Mouse (Mus musculus) small intestine, adult 2 months (tissue): ENCODE measurements around the gene Tsga10ip. TPM values are rescaled to one million over a fixed set of nuclear protein-coding genes. Genes with fewer than 3 reads are reported as not detected.
"Not testable (repeated sequence)": the region's sequence is repeated elsewhere in the genome, so short reads cannot be mapped to it uniquely, and the experiment has no call there.

Experiments used
- H3K27ac ChIP-seq: fragments of 200-500 bp; 2 replicates; pipeline ENCODE4 v1.5.1; 2012; ENCODE audit warnings: low read depth, low read length, control low read depth, inconsistent platforms; ENCODE audit not compliant: insufficient read depth
- H3K27me3 ChIP-seq: fragments of 200-500 bp; 2 replicates; pipeline ENCODE4 v1.6.1; 2012; ENCODE audit warnings: mild to moderate bottlenecking, moderate library complexity, low read length, inconsistent platforms; ENCODE audit not compliant: control insufficient read depth, insufficient read depth
- H3K36me3 ChIP-seq: fragments of 200-500 bp; 2 replicates; pipeline ENCODE4 v1.6.1; 2012; ENCODE audit warnings: mild to moderate bottlenecking, low read length, control low read depth, inconsistent platforms; ENCODE audit not compliant: control insufficient read depth, insufficient read depth
- H3K4me1 ChIP-seq: fragments of 200-500 bp; 2 replicates; pipeline ENCODE4 v1.6.1; 2012; ENCODE audit warnings: low read length, inconsistent platforms, mixed read lengths; ENCODE audit not compliant: control insufficient read depth, insufficient read depth, insufficient read length
- H3K4me3 ChIP-seq: fragments of 200-500 bp; 2 replicates; pipeline ENCODE4 v1.5.1; 2012; ENCODE audit warnings: low read depth, mild to moderate bottlenecking, control low read depth, inconsistent platforms, low read length, moderate library complexity
- CTCF ChIP-seq: fragments of 200-500 bp; IDR thresholded peaks from 2 replicates; pipeline ENCODE4 v1.5.1; 2012; ENCODE audit warnings: low read depth, mild to moderate bottlenecking, control low read depth, inconsistent platforms, low read length, moderate library complexity, mixed read lengths; ENCODE audit not compliant: insufficient replicate concordance, insufficient read length; ENCODE audit errors: extremely low read depth
- POLR2A ChIP-seq: fragments of 200-500 bp; IDR thresholded peaks from 2 replicates; pipeline ENCODE4 v1.6.1; 2012; ENCODE audit warnings: low read depth, mild to moderate bottlenecking, control low read depth, inconsistent platforms, low read length, moderate library complexity
- WGBS: fragments of 180-500 bp; shearing (Covaris S2); methylation state at CpG from one replicate; pipeline ENCODE4 v1.1.7; 2018; 5-methylcytosine and 5-hydroxymethylcytosine counted together
- polyA plus RNA-seq: library from polyadenylated mRNA; depleted of rRNA; stranded (reverse); fragments of >200 nt; gene quantifications from 2 replicates; pipeline ENCODE4 v1.2.3, GENCODE M21; 2012; rRNA removed

Gene Tsga10ip
- polyA plus RNA-seq, 1 experiment = 1.4 TPM

DNA sequence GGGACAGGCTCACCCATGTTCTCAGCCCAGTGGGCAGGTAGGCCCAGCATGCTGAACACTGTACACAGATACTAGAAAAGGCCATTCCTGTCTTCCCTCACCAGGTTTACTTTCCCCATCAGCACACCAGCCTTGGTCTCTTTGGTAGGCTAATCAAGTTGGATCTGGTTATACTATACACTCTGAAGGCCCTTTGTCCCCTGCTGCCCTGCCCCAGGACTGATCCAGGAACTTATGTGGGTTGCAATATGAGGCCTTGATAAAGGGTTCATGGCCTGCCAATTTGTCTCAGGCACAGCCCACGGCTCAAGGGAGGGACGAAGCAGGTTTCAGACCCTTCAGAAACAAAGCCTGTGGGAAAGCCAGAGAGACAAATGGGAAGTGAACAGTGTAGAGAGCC lies 48.7 kb downstream of the Tsga10ip start:
- Histone ChIP-seq H3K36me3 (no peaks in the 10 kb centered on the region), H3K27ac (peak overlapping the region; percentile 95), H3K4me3 (no peak overlapping the region), H3K27me3 (no peaks in the 10 kb centered on the region), H3K4me1 (peaks cover 27% of the 10 kb centered on the region)
- WGBS = 27% methylated on average over 2 of the region's 2 CpGs
- TF ChIP-seq CTCF (no peak), POLR2A (no peak)

- not testable (repeated sequence) for H3K36me3 ChIP-seq, H3K27me3 ChIP-seq
- 57% methylated on average over 6 of the region's 6 CpGs for WGBS
- Histone ChIP-seq H3K27ac (peak within 1 kb of the TSS; percentile 18; the same call in 1 of the 2 replicates), H3K4me1 (peaks cover 23% of the 10 kb centered on the region), H3K4me3 (peak within 1 kb of the TSS; percentile 87)
Measured at GRCm38 (mm10) chr19:5349502-5349873, 52.8 kb downstream of the Tsga10ip start, which contains the start of gene Cst6. Cst6 (minus strand) TSS chr19:5349574.

DNA sequence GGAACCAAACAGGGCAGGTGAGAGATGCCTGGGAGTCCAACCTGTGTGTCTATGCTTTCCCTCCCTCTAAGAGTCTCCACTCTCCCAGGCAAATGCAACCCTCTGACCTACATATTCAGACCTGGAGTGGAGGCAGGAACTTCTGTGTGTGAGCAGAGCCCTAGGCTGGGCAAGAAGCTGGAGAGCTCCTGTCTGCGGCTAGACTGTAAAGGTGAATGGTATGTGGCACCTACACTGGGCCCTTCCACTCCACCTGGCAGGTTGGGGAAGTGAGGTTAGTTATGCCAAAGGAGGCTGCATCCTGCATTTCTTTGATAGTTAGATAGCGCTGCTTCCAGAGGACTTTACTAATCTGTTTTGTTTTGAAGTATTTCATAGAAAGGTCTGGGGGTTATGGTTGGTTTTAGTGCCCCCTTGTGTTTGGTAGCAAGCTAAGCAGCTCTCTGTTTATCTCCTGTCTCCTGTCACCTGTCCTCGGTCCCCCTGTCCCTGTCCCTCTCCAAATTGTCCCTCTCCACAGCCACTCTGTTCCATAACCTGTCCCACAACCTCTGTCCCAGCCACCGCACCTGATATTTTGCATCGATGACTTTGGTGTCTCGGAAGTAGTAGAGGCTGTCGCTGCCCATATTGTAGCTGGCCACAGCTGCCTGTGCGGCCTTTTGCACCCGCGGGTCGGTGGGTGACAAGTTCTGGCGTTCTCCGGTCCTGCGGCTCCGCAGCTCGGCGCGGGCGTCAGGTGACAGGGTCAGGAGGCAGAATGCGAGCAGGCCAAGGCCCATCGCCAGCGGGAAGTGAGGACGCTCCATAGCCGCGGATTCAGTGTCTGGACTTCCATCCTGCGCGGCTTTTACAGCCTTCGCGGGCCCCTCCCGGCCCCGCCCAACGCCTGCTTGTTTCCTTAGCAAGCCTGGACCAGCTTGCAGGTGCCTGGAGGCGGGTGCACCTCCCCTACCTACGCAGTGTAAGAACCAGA lies 53.5 kb downstream of the Tsga10ip start:
- WGBS = 4% methylated on average over 34 of the region's 34 CpGs
- peaks cover 17% of the 10 kb centered on the region for H3K4me1 ChIP-seq

GRCm38 (mm10) chr19:5348064-5348463 lies 54.3 kb downstream of the Tsga10ip start:
- 74% methylated on average over 6 of the region's 6 CpGs for WGBS
- Histone ChIP-seq H3K27me3 (no peaks in the 10 kb centered on the region), H3K27ac (no peak overlapping the region), H3K4me3 (no peak overlapping the region), H3K4me1 (peaks cover 11% of the 10 kb centered on the region), H3K36me3 (no peaks in the 10 kb centered on the region)
- TF ChIP-seq POLR2A = no peak
- TF ChIP-seq CTCF = no peak

More for the DNA sequence above, 53.5 kb downstream of the Tsga10ip start:
- H3K27ac ChIP-seq = peak overlapping the region; percentile 18; the same call in 1 of the 2 replicates
- TF ChIP-seq CTCF (peak; percentile 40; the same call in 1 of the 2 replicates), POLR2A (peak; percentile 21; the same call in 1 of the 2 replicates)
- no peaks in the 10 kb centered on the region for H3K27me3 ChIP-seq
- no peaks in the 10 kb centered on the region for H3K36me3 ChIP-seq
- peak overlapping the region; percentile 87 for H3K4me3 ChIP-seq

- 78% methylated on average over 6 of the region's 6 CpGs for WGBS
- H3K27me3 ChIP-seq = no peaks in the 10 kb centered on the region
- H3K36me3 ChIP-seq = no peaks in the 10 kb centered on the region
- H3K4me3 ChIP-seq = no peak overlapping the region
- TF ChIP-seq CTCF = no peak
- TF ChIP-seq POLR2A = no peak
- no peak overlapping the region for H3K27ac ChIP-seq
- peaks cover 6% of the 10 kb centered on the region; the same call in 1 of the 2 replicates for H3K4me1 ChIP-seq
Measured at GRCm38 (mm10) chr19:5345297-5346131, 56.8 kb downstream of the Tsga10ip start.

DNA sequence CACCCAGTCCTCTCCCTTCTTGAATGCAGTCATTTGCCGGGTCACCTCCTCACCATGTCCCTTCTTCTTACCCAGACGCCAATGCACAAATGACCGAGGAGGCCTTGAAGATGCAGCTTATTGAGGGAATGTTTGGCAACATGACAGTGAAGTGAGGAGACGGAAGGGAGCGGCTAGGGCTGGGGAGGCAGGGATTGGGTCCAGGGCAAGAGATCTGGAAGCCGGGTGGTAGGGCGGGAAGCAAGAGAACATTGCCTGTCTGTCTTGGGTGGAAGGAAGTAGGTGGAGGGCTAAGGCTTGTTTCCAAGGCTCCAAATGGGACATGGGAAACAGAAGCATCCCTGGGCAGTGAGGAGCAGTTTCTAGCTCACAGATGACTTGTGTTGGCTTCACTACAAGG lies 61.0 kb downstream of the Tsga10ip start:
- Histone ChIP-seq H3K27me3 (no peaks in the 10 kb centered on the region), H3K36me3 (no peaks in the 10 kb centered on the region), H3K27ac (no peak overlapping the region), H3K4me3 (no peak overlapping the region), H3K4me1 (no peaks in the 10 kb centered on the region)
- TF ChIP-seq POLR2A (no peak), CTCF (no peak)
- WGBS = 84% methylated on average over 7 of the region's 7 CpGs

Other genes starting within 250 kb of the Tsga10ip start
- 5.9 and 8.9 TPM in 2 replicates for gene Pacs1, start 129.4 kb downstream of the Tsga10ip start, polyA plus RNA-seq
- 37.2 and 66.7 TPM in 2 replicates for gene Sf3b2, start 107.1 kb downstream of the Tsga10ip start, polyA plus RNA-seq
- 0.04 TPM in 1 of 2 replicates, not detected in the other for gene Gal3st3, start 104.2 kb downstream of the Tsga10ip start, polyA plus RNA-seq
- not detected in 2 replicates for gene Catsper1, start 66.8 kb downstream of the Tsga10ip start, polyA plus RNA-seq
- 226 and 874 TPM in 2 replicates for gene Cst6, start 53.0 kb downstream of the Tsga10ip start, polyA plus RNA-seq
- 11.8 and 27.0 TPM in 2 replicates for gene Eif1ad, start 35.8 kb downstream of the Tsga10ip start, polyA plus RNA-seq
- gene Banf1, start 35.4 kb downstream of the Tsga10ip start, polyA plus RNA-seq = 63.6 and 100 TPM in 2 replicates
- gene Sart1, start 13.8 kb downstream of the Tsga10ip start, polyA plus RNA-seq = 7.3 and 27.7 TPM in 2 replicates
- gene Drap1, start 22.5 kb upstream of the Tsga10ip start, polyA plus RNA-seq = 32.9 and 63.2 TPM in 2 replicates
- 41.8 and 76.3 TPM in 2 replicates for gene AI837181, start 22.6 kb upstream of the Tsga10ip start, polyA plus RNA-seq
- 0.91 and 2.6 TPM in 2 replicates for gene Fosl1, start 45.0 kb upstream of the Tsga10ip start, polyA plus RNA-seq
- 3.3 and 4.4 TPM in 2 replicates for gene Ccdc85b, start 55.4 kb upstream of the Tsga10ip start, polyA plus RNA-seq
- 72.5 and 143 TPM in 2 replicates for gene Fibp, start 58.1 kb upstream of the Tsga10ip start, polyA plus RNA-seq
- gene Ctsw, start 66.0 kb upstream of the Tsga10ip start, polyA plus RNA-seq = 8.2 and 10.2 TPM in 2 replicates
- 22.4 and 26.5 TPM in 2 replicates for gene Efemp2, start 71.4 kb upstream of the Tsga10ip start, polyA plus RNA-seq
- 19.9 and 29.1 TPM in 2 replicates for gene Mus81, start 85.9 kb upstream of the Tsga10ip start, polyA plus RNA-seq
- 320 and 703 TPM in 2 replicates for gene Cfl1, start 87.9 kb upstream of the Tsga10ip start, polyA plus RNA-seq
- 0.19 TPM in 1 of 2 replicates, not detected in the other for gene 1700020D05Rik, start 101.3 kb upstream of the Tsga10ip start, polyA plus RNA-seq
- gene Snx32, start 108.0 kb upstream of the Tsga10ip start, polyA plus RNA-seq = 1.7 and 3.2 TPM in 2 replicates
- gene Ovol1, start 158.1 kb upstream of the Tsga10ip start, polyA plus RNA-seq = 28.5 and 55.3 TPM in 2 replicates
- gene Ap5b1, start 165.5 kb upstream of the Tsga10ip start, polyA plus RNA-seq = 20.2 and 37.1 TPM in 2 replicates
- gene Rnaseh2c, start 199.3 kb upstream of the Tsga10ip start, polyA plus RNA-seq = 47.0 and 68.0 TPM in 2 replicates
- 19.0 and 40.4 TPM in 2 replicates for gene Kat5, start 207.7 kb upstream of the Tsga10ip start, polyA plus RNA-seq
- gene Rela, start 235.0 kb upstream of the Tsga10ip start, polyA plus RNA-seq = 35.8 and 61.0 TPM in 2 replicates